Mouse (Mus musculus): ENCODE results near the gene Grhl1.

DNA sequence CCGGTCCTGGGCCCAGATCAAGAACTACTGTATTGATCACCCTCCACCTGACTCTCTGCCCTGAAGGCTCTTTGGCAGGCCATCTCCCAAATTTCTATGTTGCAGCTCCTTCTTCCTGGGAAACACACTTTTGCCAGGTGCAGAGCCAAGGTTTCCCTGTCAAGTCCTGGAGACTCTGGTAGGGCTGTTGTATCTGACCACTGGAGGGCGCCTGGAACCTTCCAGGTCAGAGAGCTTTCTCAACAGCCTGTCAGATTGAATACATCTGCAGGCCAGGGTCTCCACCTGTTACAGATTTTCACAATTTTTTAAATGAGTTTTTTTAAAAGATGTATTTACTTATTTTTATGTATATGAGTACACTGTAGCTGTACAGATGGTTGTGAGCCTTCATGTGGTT lies 31.2 kb downstream of the Grhl1 start:
- peak; percentile 37; the same call in 1 of the 2 replicates for TF ChIP-seq CTCF (IDR thresholded peaks at IDR 0.05; ENCODE audit: insufficient read depth, low read depth, low read length)
- TF ChIP-seq POLR2A (IDR thresholded peaks at IDR 0.05; ENCODE audit: insufficient read depth, low read depth, low read length), result no peak

Measured in olfactory bulb, adult 2 months (tissue).